Mouse (Mus musculus): ENCODE data around the gene Apc2.
A peak's percentile ranks its signal among the peaks of the same experiment; 100 is the strongest.

- TF ChIP-seq EP300 (IDR thresholded peaks at IDR 0.05; ENCODE audit: insufficient read depth, low read depth, low read length) (peak; percentile 52; the same call in 1 of the 2 replicates), POLR2A (IDR thresholded peaks at IDR 0.05; ENCODE audit: insufficient read depth, low read depth, low read length) (0 out of 2 replicates have a peak, but pooled peaks have one; percentile 30)
Observed at GRCm38 (mm10) chr10:80323261-80324119, 27.7 kb downstream of the Apc2 start.
